Mouse (Mus musculus) heart, adult 18-20 months (tissue): ENCODE results near the gene Litaf. TPM values are rescaled to one million over a fixed set of nuclear protein-coding genes. Genes with fewer than 3 reads are reported as not detected.

ENCODE experiments used
- DNase-seq, 2 experiments: peaks; one replicate each; pipeline ENCODE4 v3.0.0; 2021 to 2022; ENCODE audit warnings: mixed read lengths in 1 of 2
- long read RNA-seq, 2 experiments: library from polyadenylated mRNA; stranded (forward); transcript quantifications; one replicate each; pipeline ENCODE4 v2.0.0; 2021
- total RNA-seq, 2 experiments: library from RNA; stranded (reverse); gene quantifications; 2 replicates each; pipeline ENCODE4 v1.2.3; 2021

Litaf gene
- total RNA-seq, result 10 to 100 TPM; 17.1 to 20.8 TPM
- long read RNA-seq, experiment 1, transcript Litaf-201 (4 exons, 2,235 nt), result major isoform, 16 of 20 reads
- long read RNA-seq, experiment 1, partial matches to known transcripts, result 3 of 20 reads
- long read RNA-seq, experiment 1, other reads (novel, unspliced or antisense), result 1 of 20 reads
- long read RNA-seq, experiment 2, transcript Litaf-201 (4 exons, 2,235 nt), result major isoform, 5 of 10 reads
- long read RNA-seq, experiment 2, partial matches to known transcripts, result 5 of 10 reads
- long read RNA-seq, experiment 2, other reads (novel, unspliced or antisense), result 0 of 10 reads

DNA sequence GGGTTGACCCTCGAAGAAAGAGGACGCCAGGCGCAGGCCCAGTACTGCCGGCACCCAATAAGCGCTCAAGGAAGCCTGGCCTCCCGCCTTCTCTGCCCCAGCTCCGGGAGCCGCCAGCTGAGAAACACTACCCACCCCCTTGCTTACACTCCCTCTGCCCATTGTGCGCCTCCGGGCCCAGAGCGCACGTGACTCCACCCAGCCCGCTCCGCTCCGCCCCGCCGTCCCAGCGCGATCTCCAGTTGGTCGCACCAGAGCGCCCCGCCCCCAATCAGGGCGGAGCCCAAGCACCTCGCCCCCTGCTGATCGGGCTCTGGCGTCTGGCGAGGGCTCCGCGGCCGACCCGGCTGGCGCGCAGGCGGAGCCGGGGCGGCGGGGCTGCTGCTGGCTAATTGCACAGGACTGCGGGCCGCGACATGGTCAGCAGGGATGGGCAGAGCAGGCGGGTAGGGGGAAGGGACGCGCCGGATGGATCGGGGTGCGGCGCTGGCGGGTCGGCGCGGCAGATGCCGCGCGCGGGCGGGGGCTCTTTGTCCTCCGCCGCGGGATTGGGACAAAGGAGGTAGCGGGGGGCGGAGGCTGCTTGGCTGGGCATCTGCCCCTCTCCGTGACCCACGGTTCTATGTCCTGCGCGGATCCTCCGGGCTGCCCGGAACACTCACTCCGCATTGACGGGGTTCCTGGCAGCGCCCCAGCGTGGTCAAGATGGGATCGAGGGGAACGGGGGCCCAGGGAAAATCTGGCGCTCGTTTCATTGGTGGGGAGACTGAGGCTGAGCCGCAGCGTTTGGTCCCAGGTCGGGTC is at the start of gene Litaf:
Gene Litaf, minus strand, starts transcription at position 129 of the 804 bp plus-strand sequence.
- DNase-seq, result peak; percentile 97 to 99

DNA sequence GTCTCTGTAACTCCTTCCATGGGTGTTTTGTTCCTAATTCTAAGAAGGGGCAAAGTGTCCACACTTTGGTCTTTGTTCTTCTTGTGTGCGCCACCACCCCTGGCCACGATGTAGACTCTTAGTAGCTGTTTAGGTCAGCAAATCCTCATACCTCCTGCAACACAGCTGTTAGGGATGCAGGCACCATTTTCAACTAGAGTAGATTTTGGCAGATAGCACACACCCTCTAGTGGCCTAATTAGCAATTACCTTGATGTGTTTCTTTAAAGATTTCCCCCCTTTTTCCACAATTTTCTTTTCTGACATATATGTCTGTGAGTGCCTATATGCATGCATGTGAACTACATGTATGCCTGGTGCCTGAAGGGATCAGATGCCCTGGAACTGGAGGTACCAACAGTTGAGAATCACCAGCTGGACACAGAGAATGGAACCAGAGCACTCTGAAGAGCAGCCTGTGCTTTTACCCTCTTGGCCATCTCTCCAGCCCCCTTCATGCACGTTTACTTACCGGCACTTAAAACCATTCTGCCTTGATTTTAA is 43.3 kb upstream of the Litaf start:
- no peak for DNase-seq

DNA sequence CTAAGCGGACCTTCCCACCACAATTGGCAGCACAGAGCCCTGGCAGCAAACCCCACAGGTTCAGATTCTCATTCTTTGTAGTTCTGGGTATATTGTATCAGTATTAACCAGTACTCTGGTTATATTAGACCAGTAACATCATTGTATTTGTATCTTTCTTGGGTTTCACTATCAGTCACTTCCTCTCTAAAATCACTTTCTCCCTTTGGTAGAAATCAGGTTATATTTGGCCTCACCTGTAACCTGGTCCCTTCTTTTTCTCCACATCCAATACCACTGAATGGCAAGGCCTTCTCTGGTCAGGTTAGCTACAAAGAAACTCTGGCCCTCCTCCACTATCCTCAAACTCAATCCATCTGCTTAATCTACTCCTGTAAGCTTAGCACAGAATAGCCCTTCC is 38.9 kb upstream of the Litaf start:
- no peak for DNase-seq

DNA sequence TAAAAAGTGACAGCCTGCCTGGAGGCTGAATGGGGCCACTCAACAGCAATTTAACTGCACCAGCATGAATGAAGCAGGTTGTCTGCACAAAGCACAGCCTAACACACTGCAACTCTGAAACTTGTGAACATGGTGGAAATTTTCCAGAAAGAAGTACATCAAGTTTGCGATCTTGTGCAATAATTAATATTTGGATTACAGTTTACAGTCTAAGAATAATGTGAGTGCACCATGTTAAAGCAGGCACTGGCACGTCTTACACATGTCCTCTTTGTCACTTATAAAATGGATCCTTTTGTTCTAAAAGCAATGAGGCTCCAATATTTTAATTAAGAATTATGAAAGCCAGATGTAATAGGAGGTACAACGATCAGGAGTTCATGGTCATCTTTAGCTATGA is 31.3 kb upstream of the Litaf start:
- DNase-seq, result no peak

DNA sequence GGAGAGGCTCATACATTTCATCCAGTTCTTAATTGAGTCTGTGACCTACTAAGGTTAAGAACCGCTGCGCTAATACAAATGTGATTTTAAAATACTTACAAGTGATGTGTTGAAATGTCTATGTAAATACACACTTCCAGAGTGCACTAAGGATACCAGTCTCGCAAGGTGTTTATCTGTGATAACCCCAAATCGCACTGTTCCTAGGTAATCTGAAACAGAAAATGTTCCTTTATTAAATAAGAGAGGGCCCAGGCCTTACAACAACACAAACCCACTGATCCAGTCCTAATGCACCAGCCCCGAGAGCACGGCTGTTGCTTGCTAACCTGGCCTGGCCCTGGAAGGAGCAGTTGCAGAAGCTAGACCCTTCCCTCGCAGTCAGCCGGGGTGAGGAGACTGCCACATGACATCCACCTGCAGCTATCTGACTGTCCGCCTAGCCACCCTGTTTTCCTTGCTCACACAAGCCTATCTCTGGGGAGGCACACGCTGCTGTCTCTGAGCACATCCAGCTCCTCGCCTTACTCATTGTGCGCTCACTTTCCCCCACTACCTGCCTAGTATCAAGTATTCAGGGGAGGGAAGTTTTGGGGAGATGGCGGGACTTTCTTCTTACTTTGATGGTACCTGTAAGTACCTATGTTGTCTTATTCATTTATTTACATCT is 27.9 kb upstream of the Litaf start:
- DNase-seq, result no peak

DNA sequence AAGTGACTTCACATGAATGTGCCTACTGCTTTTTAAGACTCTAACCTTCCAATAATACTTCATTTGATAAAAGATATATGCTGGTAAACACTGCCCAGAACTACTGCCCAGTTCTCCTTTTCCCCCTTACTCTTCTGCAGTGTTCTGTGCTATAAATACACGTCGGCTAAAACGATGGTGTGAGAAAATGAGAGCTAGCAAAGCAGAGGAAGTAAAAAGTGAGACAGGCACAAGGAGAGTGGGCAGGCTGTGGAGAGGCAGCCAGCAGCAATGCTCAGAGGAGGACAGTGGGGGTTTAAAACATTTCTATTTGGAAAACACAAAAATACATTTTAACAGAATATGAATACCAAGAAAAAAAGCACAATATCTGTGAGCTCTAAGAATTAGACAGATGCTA is 26.6 kb upstream of the Litaf start:
- DNase-seq, result peak in 1 of 2 experiments; percentile 37

DNA sequence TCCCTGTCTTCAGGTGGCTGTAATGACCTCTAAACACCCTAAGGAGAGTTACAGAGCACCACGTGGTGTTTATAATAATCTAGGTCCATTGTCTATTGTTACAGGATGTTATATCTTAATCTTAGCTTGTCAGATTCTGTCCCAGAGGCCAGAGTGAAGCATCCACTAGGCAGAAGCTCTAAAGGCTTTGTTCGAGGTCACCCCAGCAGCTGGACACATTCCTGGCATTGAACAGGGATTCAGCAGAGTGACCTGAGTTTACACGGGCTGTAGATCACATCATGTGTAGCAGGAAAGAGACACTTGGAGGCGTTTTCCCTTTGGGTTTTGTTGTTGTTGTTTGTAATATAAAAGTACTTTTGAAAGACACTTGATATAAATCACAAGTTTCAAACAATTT is 26.1 kb upstream of the Litaf start:
- DNase-seq, result peak in 1 of 2 experiments; percentile 40

DNA sequence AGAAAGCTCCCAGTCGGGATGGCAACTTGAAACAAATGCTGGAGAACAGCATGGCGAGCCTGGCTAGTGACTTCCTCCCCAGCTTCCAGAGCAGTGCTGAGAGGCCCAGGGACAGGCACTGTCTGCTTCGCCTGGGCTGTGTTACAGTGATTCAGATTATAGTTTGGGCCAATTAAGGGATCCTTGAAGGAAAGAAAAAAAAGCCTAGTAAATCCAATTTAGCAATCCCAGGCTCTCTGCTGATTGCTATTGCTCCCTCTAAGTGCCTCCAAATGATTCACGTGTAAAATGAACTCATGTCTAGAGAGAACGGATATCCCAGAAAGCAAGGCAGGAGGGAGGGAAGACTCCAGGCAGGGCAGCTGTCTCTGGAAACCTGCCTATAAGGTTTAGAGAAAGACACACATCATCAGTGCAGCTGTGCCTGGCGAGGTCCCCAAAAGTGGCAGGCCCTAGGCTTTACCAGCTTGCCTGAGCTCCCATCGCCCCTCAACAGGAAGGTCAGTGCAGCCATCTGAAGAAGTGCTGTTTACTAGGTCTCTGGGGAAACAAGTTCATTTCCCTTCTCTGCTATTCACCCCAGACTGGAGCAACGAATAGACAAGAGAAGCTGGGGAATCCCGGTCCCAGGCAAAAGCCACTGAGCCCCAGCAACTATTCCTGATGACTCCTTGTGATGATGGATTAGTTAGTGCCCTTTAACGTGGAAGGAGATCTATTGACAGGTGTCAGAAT is 25.0 kb upstream of the Litaf start:
- DNase-seq, result no peak

DNA sequence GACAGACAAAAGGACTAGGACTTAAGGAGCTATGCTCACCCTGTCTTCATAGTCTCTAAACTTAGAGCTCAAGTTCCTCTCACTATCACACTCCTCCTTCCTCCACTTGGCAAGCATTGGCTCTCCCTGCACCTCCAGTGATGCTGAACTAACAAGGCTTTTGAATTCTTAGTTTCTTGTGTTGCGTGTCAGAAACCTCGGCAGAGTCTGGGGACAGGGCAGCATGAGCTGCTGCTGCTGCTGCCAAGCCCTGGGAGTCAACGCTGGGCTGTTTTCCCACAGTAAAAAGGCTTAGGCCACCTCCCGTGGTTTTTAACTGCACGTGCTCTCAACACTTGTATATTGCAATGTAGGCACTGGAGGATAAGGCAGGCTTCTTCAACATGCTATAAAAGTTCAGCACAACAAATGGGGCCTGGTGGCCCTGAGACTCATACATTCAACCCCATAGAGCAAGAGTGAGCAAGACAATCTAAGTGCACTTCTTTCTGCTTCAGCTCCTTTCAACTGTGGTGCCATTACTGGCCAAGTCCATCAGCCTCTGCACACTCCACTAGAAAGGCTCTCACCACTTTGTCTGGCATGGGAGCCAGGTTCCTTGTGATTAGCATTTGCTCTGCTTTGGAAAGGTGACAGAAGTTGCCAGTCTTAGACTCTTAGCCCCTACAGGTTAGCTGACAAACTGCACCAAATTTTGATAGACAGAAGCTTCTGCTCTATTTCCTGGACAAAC is 21.1 kb upstream of the Litaf start:
- peak in 1 of 2 experiments; percentile 32 for DNase-seq

DNA sequence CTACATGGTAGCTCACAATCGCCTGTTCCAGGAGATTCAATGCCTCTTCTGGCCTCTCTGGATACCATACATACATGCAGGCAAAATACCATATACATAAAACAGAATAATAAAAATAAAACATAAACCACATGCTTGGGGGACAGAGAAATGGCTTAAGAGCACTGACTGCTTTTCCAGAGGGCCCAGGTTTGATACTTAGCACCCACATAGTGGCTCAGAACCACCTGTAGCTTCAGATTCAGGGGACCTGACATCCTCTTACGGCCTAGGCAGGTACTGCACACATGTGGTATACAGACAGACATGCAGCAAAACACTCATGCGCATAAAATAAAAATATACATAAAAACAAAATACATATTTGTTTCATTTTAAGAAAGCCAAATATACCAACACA is 20.3 kb upstream of the Litaf start:
- no peak for DNase-seq

DNA sequence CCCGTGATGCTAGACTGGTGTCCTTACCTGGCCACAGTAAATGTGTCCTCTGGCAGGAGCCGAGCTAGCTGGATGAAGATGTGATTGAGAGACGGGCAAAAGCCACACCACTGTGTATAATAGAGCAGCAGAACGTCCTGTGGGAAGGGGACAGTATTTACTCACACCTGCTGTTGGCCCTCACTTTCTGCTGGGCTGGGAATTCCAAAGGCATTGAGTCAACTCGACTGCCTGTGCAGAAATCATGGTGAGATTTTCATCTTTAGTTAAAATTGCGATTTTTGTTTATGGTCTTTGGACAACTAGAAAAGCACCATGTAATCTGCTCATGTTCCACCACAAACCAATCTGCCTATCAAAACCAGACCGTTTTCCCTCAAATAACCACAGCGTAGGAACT is 18.2 kb upstream of the Litaf start:
- no peak for DNase-seq

DNA sequence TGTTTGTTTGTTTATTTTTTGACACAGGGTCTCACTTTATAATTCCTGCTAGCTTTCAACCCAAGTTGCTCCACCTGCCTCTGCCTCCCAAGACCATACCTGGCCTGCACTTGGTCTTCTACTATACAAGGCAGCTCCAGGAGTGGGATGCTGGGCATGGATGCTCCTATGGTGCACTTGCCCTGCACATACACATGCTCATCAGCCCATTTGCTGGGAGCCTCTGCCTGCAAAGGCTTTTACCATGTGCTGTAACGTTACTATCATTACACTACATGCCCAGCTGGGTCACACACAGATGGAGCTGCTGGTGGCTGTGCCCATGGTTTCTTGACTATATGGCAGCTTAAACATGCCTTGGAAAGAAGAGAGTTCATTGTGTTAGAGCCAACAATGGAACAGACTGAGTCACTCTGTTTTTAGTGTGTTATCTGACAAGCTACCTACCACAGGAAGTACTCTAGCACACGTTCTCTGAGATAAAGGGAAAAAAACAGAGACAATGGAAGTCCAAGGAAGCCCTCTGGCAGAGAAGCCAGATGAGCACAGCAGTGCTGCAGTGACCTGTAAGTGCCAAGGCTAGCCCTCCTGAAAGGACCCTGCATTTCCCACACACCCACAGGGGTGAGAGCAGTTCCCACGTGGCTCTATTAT is 12.4 kb upstream of the Litaf start:
- DNase-seq, result no peak

DNA sequence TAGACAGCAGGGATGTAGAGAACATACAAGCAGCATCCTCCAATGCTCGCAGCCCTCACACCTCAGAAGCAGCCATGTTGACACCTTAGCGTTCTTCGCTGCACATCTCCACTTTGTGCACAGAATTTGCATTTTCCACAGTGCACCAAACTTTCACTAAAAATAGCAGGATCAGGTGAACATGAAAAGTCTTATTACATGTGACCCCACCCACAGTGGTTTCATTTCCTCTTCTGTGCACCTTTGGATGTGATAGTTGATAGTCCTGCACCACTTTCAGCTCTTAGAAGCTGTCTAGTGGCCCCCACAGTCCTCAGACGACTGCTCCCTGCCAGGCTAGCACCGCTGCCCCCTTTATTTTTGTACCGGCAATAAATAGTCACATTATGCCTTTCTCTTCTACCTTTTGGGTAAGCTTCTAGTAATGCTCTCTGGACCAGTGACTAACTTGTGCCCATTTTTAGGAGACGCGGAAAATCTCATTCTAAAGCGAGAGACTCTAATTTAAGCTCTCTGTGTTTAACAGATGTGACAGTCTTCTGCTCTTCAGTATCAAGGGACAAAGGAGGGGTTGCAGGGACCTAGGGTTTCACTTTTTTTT is 11.7 kb upstream of the Litaf start:
- peak in 1 of 2 experiments; percentile 24 for DNase-seq

DNA sequence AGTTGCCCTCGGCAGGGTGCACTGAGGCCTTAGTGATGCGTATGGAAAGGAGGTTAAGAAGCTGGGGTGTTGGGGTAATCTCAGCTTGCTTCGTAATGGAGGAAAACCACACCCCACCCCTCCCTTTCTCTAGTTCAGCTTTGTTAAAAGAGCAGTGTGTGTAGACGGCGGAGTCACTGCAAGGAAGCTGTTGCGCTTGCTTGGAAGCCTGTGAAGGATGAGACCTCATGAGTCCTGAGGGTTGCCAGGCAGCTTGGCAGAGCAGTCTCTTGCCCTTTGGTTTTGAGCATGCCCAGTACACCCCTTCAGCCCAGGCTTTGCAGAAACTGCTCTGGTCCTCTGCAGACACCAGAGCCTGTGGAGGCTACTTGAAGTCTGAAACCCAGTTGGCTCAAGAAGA is 7.1 kb upstream of the Litaf start:
- DNase-seq, result no peak

DNA sequence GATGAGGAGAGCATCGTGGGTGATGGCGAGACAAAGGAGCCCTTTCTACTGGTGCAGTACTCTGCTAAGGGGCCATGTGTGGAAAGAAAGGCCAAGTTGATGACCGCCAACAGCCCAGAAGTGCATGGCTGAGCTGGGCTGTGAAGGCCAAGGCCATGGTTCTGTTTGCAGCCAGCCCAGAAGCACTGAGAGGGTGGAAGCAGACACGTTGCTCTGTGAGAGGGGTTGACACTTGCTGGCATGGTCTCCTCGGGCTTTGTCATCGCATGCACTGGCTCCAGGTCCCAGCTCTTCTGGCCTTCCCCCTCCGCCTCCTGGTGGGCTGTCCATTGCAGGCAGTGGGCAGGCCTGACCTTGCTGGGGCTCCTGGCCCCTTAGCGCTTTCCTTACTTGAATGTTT is 6.5 kb upstream of the Litaf start:
- no peak for DNase-seq

DNA sequence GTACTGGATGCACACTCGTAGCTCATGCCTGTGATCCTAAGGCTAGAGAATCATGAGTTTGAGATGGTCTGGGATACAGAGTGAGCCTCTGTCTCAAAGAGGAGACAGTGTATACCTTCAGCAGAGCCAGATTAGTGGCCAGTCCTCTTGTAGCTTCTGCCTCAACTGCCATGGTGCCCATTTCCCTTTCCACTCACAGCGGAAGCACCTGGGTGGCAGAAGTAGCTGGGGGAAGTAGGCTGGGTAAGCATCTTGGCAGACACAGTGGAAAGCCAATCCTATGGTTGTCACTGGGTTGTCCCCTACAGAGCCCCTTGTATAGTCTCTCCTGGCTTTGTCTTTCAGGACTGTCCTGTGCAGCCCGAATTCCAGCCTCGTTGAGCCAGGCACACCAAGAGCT is 5.9 kb upstream of the Litaf start:
- DNase-seq, result no peak

DNA sequence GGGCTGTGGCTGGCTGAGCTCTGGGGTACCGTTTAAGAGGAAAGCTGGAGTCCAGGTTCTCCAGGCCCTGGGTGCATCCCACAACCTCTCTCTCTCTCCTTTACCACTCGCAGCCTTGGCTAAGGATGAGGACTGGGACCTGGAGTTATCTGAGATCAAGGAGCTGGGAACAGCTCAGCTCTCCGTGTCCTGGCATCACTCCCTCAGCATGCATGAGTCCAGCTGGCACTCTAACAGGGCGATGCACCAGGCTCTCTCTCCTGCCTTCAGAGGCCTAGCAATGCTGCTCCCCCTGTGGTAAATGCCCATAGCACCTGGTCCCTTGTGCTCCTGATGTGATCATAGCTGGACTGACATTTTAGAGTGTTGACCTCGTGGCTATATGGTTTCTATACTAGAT is 5.2 kb upstream of the Litaf start:
- peak; percentile 55 to 60 for DNase-seq

DNA sequence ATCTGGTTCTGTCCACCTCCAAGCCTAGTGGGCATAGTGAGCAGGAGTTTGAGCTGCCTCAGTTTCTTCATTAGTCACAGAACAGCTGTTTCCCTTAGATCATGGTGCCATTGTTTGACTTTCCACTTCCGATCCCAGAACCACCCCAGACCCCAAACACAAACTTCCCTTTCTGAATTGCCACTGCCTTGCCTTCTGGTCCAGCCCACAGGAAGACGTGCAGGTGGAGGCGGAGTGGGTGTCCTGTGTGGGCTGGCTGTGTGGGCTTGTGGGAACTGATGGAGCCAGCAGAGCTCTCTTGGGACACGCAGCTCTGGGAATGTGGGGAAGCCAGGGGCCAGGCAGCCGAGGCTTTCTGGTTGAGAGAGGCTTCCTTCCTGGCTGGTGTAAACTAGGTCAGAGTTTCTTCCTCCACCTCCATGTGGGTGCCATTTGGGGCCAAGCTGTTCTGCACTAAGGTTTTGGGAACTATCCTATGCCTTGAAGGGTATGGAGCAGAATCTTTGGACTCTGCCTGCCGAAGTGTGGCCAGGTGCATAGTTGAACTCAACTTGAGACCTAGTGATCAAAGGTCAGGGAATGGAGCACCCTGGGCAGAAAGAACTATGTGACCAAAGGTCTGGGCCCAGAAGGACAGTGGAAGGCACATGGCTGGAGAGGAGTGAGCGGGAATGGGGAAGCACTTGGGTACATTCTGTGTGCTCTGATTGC is 3.9 kb upstream of the Litaf start:
- peak; percentile 50 to 78 for DNase-seq

DNA sequence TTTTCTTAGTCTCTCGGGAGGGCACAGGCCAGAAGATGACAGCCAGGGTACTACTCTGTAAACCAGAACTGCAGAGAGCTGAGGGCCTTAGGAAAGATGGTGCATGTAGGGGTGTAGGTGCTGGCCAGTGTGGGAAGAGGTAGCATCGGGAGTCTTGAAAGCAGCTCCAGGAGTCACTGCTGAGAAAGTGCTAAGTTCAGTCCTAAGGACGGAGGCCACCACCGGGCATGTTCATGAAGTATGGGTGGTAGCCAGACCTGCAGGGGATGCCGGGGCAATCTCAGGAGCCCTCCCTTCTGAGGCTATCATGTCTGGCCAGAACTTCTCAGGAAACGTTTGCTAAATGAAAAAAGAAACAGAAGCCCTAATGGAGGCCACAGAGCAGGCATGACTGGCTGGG is 3.3 kb upstream of the Litaf start:
- DNase-seq, result no peak

DNA sequence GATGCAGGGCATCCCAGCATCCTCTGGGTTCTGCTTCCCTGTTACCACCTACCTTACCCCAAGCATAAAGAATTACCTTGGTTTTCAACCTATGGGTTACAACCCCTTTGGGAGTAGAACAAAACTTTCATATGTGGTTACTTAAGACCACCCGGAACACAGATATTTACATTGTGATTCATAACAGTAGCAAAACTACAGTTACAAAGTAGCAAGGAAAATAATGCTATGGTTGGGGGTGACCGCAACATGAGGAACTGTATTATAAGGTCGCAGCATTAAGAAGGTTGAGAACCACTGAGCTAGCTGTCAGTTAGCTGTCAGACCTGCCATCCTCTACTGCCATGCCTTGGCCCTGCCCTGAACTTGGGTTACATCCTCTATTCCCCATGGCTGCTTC is 2.7 kb upstream of the Litaf start:
- no peak for DNase-seq
